Mouse (Mus musculus): Measurements from ENCODE around the gene Pld2.

DNA sequence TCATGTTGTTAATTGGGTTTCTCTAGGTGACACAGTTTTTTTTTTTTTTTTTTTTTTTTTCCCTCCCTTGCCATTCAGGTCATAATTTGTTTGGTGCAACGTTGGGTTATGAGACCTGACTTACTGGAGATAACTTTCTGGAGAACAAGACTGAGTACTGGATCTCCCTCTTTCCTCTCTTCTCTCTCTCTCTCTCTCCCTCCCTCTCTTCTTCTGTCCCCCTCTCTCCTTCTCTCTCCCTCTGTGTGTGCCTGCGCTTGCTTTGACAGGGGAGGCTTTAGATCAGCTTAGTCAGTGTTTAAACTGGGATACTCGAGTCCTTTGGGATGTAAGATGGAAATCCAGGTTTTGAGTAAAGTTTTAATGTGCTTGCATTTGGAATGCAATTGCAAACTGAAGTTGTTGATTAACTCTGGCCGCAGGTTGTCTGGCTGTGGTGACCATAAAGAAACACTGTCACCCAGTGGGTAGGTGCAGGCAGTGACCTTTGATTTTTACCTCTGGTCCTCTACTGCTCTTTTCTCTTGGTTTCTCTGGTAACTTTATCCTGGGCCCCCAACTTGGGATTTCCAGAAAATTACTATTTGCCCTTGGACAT lies 24.5 kb downstream of the Pld2 start:
- TF ChIP-seq CTCF (IDR thresholded peaks at IDR 0.05; ENCODE audit: extremely low read depth, insufficient read depth, insufficient read length, insufficient replicate concordance) (no peak), POLR2A (IDR thresholded peaks at IDR 0.05; ENCODE audit: low read depth, low read length) (no peak)
